Mouse (Mus musculus): ENCODE measurements around the gene Irf6.

Irf6 gene

GRCm38 (mm10) chr1:193152872-193153271 is at the start of gene Irf6:
Irf6 (plus strand) TSS chr1:193153111.
- peak; percentile 51 for DNase-seq (ENCODE audit: low spot score)

- DNase-seq (ENCODE audit: low spot score), result no peak
Observed at GRCm38 (mm10) chr1:193112093-193112492, 40.8 kb upstream of the Irf6 start.

- DNase-seq (ENCODE audit: low spot score), result no peak
Observed at GRCm38 (mm10) chr1:193122793-193123192, 30.1 kb upstream of the Irf6 start.

- DNase-seq (ENCODE audit: low spot score), result no peak
Observed at GRCm38 (mm10) chr1:193123290-193123689, 29.6 kb upstream of the Irf6 start.

GRCm38 (mm10) chr1:193125835-193126234 is 27.1 kb upstream of the Irf6 start:
- DNase-seq (ENCODE audit: low spot score), result no peak

DNA sequence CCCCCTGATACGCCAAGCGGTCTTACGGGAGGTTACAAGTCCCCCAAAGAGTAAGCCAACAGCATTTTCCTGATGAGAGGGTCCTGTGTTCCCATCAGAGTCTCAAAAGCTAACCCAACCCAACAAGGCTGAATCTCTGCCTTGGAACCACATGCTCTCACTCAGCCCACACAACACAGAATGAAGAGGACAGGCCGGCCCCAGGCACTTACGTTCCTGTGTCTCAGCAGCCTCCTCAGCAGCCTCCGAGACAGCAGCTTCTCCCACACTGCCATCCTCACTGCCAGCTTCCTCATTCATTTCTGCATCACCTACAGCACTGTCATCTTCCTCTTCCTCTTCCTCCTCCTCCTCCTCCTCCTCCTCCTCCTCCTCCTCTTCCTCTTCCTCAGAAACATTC is 24.9 kb upstream of the Irf6 start:
- DNase-seq (ENCODE audit: low spot score), result no peak

GRCm38 (mm10) chr1:193129321-193129720 is 23.6 kb upstream of the Irf6 start:
- no peak for DNase-seq (ENCODE audit: low spot score)

- DNase-seq (ENCODE audit: low spot score), result peak; percentile 95
Observed at GRCm38 (mm10) chr1:193129786-193130455, 23.0 kb upstream of the Irf6 start, which contains the start of gene Diexf. Diexf (minus strand) TSS chr1:193130272.

DNA sequence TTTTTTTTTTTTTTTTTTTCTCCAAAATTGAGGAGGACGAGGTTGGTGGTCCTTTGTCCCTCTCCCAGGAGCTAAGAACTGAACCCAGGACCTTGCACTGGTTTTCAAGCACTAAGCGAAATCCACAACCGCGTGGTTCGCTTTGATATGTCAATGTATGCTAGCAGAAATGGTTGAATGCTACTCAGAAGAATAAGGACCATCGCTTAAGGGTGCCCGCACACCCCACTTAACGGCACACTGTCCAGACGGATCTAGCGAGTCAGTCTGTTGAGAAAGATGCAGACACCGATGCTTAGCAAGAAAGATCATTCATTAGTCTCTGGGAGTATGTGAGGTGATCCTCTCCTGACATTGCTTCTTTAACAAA is 22.5 kb upstream of the Irf6 start:
- no peak for DNase-seq (ENCODE audit: low spot score)

- DNase-seq (ENCODE audit: low spot score), result no peak
Observed at GRCm38 (mm10) chr1:193130839-193131238, 22.1 kb upstream of the Irf6 start.

DNA sequence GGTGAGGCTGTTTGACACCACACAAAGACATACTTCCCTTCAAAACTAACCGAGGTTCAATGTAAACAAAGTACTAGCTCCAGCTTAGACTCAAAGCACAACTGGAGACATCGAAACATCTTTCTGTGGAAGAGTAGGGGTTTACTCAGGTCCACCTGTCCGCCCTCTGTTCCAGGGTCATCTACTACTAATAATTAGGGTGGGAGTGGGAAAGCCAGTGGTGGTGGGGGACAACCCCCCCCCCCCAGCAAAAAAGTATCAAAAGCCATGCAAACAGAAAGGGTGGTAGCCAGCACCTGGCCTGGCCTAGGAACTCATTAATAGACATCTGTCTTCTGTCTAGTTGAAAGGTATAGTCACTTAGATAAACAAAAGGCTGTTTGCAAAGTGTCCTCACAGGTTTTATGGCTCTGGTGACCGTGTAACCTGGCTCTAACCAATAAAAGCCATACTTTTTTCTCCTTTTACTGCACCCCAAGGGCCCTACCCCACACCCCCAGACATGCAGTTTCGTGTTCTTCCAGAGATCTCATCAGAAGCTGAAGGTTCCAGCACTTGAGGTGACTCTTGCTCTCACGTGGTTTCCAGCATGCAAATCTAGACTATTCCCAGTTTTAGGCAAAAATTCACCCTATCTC is 21.5 kb upstream of the Irf6 start:
- no peak for DNase-seq (ENCODE audit: low spot score)

- DNase-seq (ENCODE audit: low spot score), result no peak
Observed at GRCm38 (mm10) chr1:193132385-193132784, 20.5 kb upstream of the Irf6 start.

DNA sequence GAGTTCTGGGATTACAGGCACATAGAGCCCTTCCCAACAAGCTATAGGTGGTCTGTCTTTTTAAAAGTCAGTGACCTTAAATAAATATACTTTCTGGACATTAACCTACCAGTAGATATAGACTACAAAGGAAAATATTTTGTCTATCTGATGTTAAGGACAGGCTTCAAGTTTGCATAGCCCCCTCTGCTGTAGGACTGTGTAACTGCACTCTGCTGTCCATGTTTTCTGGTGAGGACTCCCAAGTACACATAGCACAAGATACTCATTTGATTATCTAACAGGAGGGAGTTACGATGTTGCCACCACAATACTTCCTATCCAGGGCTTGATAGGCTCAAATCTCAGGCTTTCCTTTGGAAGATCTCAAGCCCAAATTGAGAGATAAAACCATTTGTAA is 19.2 kb upstream of the Irf6 start:
- no peak for DNase-seq (ENCODE audit: low spot score)

- no peak for DNase-seq (ENCODE audit: low spot score)
Observed at GRCm38 (mm10) chr1:193138087-193138486, 14.8 kb upstream of the Irf6 start.

DNA sequence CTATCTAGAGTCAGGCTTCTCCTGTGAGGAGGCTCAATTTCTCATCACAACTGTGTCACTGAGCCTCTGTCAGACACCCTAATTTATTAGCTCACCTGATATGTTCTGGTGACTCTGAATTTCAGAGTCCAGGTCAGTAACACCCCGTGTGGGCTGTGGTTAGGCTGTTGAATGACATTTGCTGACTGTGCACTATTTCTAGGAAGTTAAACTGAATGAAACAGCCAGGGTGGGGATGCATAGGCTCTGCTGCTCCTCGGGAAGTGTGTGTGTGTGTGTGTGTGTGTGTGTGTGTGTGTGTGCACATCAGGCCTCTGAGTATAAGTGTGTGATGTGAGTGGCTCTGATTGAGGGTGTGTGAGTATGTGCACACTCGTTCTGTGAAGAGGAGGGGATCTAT is 14.2 kb upstream of the Irf6 start:
- no peak for DNase-seq (ENCODE audit: low spot score)

- DNase-seq (ENCODE audit: low spot score), result no peak
Observed at GRCm38 (mm10) chr1:193141118-193141517, 11.8 kb upstream of the Irf6 start.

GRCm38 (mm10) chr1:193142517-193143062 is 10.3 kb upstream of the Irf6 start:
- no peak for DNase-seq (ENCODE audit: low spot score)

DNA sequence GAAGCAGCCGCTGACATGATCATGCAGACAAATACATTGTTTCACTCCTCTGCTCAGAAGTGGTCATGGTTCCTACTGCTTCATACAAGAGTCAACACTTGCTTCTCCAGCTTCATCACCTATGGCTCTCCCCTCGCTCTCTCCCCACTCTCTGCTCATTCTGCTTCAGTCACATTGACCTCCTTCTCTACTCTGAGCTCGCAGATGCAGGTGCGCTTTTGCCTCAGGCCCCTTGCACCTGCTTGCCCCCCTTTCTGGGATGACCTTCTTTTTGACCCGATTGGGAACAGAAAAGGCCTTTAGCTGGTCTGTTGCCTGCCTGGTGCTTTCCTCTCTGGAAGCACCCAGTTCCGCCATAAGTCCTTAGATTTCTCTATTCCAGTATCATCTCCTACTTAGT is 8.4 kb upstream of the Irf6 start:
- DNase-seq (ENCODE audit: low spot score), result no peak

DNA sequence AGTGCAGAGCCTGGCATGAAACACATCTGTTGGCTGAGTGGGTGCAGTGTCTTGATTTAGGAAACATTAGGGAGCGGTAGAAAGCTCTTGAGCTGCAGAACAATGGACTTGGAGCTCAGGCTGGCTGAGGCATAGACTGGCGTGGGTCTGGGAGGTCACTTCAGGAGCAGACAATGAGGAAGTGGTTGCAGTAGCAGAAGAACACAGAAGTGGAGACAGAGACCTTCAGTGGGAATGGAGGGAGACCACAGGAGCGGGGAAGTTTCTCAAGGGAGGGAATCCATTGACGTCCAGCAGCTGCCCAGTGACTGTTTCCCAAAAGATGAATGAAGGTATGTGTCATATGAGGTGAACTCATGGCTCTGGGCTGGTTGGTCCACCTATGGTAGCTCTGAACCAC is 7.8 kb upstream of the Irf6 start:
- no peak for DNase-seq (ENCODE audit: low spot score)

GRCm38 (mm10) chr1:193146416-193146815 is 6.5 kb upstream of the Irf6 start:
- DNase-seq (ENCODE audit: low spot score), result no peak

- no peak for DNase-seq (ENCODE audit: low spot score)
Observed at GRCm38 (mm10) chr1:193149231-193149630, 3.7 kb upstream of the Irf6 start.

- no peak for DNase-seq (ENCODE audit: low spot score)
Observed at GRCm38 (mm10) chr1:193151134-193151533, 1.8 kb upstream of the Irf6 start.

DNA sequence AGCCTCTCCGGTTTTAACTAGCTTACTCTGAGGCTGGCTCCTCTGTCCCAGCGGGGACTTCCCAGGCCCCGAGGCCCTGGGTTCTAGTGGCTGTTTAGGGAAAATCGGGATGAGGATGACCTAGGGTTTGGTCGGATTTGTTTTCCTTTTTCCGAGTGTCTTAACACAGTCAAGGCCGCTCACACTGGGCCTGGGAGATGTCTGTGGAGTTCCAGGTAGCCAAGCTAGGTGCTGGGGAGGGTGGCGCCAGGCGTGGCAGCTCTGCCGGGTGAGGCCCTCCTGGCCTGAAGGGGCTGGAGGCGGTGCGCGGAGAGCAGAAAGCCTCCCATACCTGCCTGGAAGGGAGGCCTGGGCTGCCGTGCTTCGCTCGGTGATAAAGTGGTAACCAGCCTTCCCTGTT is 650 bp downstream of the Irf6 start:
- no peak for DNase-seq (ENCODE audit: low spot score)

Data from ovary, postnatal 14 days (tissue).